Mouse (Mus musculus): ENCODE measurements around the gene Bach1. TPM values are rescaled to one million over a fixed set of nuclear protein-coding genes. Genes with fewer than 3 reads are reported as not detected.

The Bach1 gene
- polyA plus RNA-seq, 1 experiment from 2014 or later = 7.8 TPM

- Histone ChIP-seq H3K36me3 (ENCODE audit: control insufficient read depth, insufficient read depth, low read length) (no peaks in the 10 kb centered on the region), H3K4me2 (ENCODE audit: low read depth, low read length) (no peak overlapping the region), H3K9me3 (ENCODE audit: control insufficient read depth, low read length) (no peaks in the 10 kb centered on the region), H3K4me3 (ENCODE audit: low read length) (no peak overlapping the region), H3K27me3 (ENCODE audit: control insufficient read depth, insufficient read depth, low read depth, low read length) (no peaks in the 10 kb centered on the region), H3K27ac (ENCODE audit: low read length) (no peak overlapping the region), H3K9ac (ENCODE audit: low read length) (no peak overlapping the region), H3K4me1 (replicated peaks; ENCODE audit: control insufficient read depth, insufficient read depth, low read length) (no peaks in the 10 kb centered on the region)
- ATAC-seq (ENCODE audit: low read depth) = no peak
- WGBS = 68% methylated on average over 13 of the region's 13 CpGs
Measured at GRCm38 (mm10) chr16:87752482-87752881, 53.7 kb downstream of the Bach1 start.

- ATAC-seq (ENCODE audit: low read depth) = 0 out of 2 replicates have a peak, but pooled peaks have one; percentile 36
Measured at GRCm38 (mm10) chr16:87754858-87755257, 56.1 kb downstream of the Bach1 start.

GRCm38 (mm10) chr16:87755915-87756314, 57.2 kb downstream of the Bach1 start:
- ATAC-seq (ENCODE audit: low read depth) = no peak
- no peaks in the 10 kb centered on the region for H3K4me1 ChIP-seq (replicated peaks; ENCODE audit: control insufficient read depth, insufficient read depth, low read length)

More at GRCm38 (mm10) chr16:87754858-87755257, 56.1 kb downstream of the Bach1 start:
- H3K4me1 ChIP-seq (replicated peaks; ENCODE audit: control insufficient read depth, insufficient read depth, low read length) = no peaks in the 10 kb centered on the region
- H3K9me3 ChIP-seq (ENCODE audit: control insufficient read depth, low read length) = no peaks in the 10 kb centered on the region
- H3K27me3 ChIP-seq (ENCODE audit: control insufficient read depth, insufficient read depth, low read depth, low read length) = no peaks in the 10 kb centered on the region
- H3K4me2 ChIP-seq (ENCODE audit: low read depth, low read length) = no peak overlapping the region
- H3K36me3 ChIP-seq (ENCODE audit: control insufficient read depth, insufficient read depth, low read length) = no peaks in the 10 kb centered on the region
- H3K9ac ChIP-seq (ENCODE audit: low read length) = no peak overlapping the region
- WGBS = 53% methylated on average over 9 of the region's 9 CpGs
- no peak overlapping the region for H3K4me3 ChIP-seq (ENCODE audit: low read length)
- no peak overlapping the region for H3K27ac ChIP-seq (ENCODE audit: low read length)

GRCm38 (mm10) chr16:87758016-87758415, 59.3 kb downstream of the Bach1 start:
- H3K4me2 ChIP-seq (ENCODE audit: low read depth, low read length) = no peak overlapping the region
- H3K27ac ChIP-seq (ENCODE audit: low read length) = no peak overlapping the region
- no peak for ATAC-seq (ENCODE audit: low read depth)
- H3K27me3 ChIP-seq (ENCODE audit: control insufficient read depth, insufficient read depth, low read depth, low read length) = no peaks in the 10 kb centered on the region
- no peak overlapping the region for H3K9ac ChIP-seq (ENCODE audit: low read length)
- no peaks in the 10 kb centered on the region for H3K9me3 ChIP-seq (ENCODE audit: control insufficient read depth, low read length)
- H3K36me3 ChIP-seq (ENCODE audit: control insufficient read depth, insufficient read depth, low read length) = no peaks in the 10 kb centered on the region
- H3K4me3 ChIP-seq (ENCODE audit: low read length) = no peak overlapping the region
- no peaks in the 10 kb centered on the region for H3K4me1 ChIP-seq (replicated peaks; ENCODE audit: control insufficient read depth, insufficient read depth, low read length)
- WGBS = 90% methylated on average over 11 of the region's 11 CpGs

More at GRCm38 (mm10) chr16:87755915-87756314, 57.2 kb downstream of the Bach1 start:
- Histone ChIP-seq H3K4me2 (ENCODE audit: low read depth, low read length) (no peak overlapping the region), H3K4me3 (ENCODE audit: low read length) (no peak overlapping the region), H3K9ac (ENCODE audit: low read length) (no peak overlapping the region), H3K27ac (ENCODE audit: low read length) (no peak overlapping the region), H3K27me3 (ENCODE audit: control insufficient read depth, insufficient read depth, low read depth, low read length) (no peaks in the 10 kb centered on the region), H3K9me3 (ENCODE audit: control insufficient read depth, low read length) (no peaks in the 10 kb centered on the region), H3K36me3 (ENCODE audit: control insufficient read depth, insufficient read depth, low read length) (no peaks in the 10 kb centered on the region)
- 69% methylated on average over 3 of the region's 3 CpGs for WGBS

GRCm38 (mm10) chr16:87764668-87765109, 65.9 kb downstream of the Bach1 start:
- 87% methylated on average over 15 of the region's 15 CpGs for WGBS
- ATAC-seq (ENCODE audit: low read depth) = no peak
- H3K27ac ChIP-seq (ENCODE audit: low read length) = no peak overlapping the region
- H3K27me3 ChIP-seq (ENCODE audit: control insufficient read depth, insufficient read depth, low read depth, low read length) = no peaks in the 10 kb centered on the region
- H3K9ac ChIP-seq (ENCODE audit: low read length) = no peak overlapping the region
- H3K4me2 ChIP-seq (ENCODE audit: low read depth, low read length) = no peak overlapping the region
- no peaks in the 10 kb centered on the region for H3K9me3 ChIP-seq (ENCODE audit: control insufficient read depth, low read length)
- no peak overlapping the region for H3K4me3 ChIP-seq (ENCODE audit: low read length)
- H3K4me1 ChIP-seq (replicated peaks; ENCODE audit: control insufficient read depth, insufficient read depth, low read length) = no peaks in the 10 kb centered on the region
- H3K36me3 ChIP-seq (ENCODE audit: control insufficient read depth, insufficient read depth, low read length) = no peaks in the 10 kb centered on the region

- Histone ChIP-seq H3K9me3 (ENCODE audit: control insufficient read depth, low read length) (no peaks in the 10 kb centered on the region), H3K27me3 (ENCODE audit: control insufficient read depth, insufficient read depth, low read depth, low read length) (no peaks in the 10 kb centered on the region), H3K4me1 (replicated peaks; ENCODE audit: control insufficient read depth, insufficient read depth, low read length) (no peaks in the 10 kb centered on the region), H3K4me3 (ENCODE audit: low read length) (no peak overlapping the region), H3K4me2 (ENCODE audit: low read depth, low read length) (no peak overlapping the region), H3K27ac (ENCODE audit: low read length) (no peak overlapping the region), H3K9ac (ENCODE audit: low read length) (no peak overlapping the region), H3K36me3 (ENCODE audit: control insufficient read depth, insufficient read depth, low read length) (no peaks in the 10 kb centered on the region)
- no peak for ATAC-seq (ENCODE audit: low read depth)
- WGBS = 29% methylated on average over 8 of the region's 8 CpGs
Measured at GRCm38 (mm10) chr16:87765984-87766383, 67.2 kb downstream of the Bach1 start.

GRCm38 (mm10) chr16:87770576-87770975, 71.8 kb downstream of the Bach1 start:
- no peaks in the 10 kb centered on the region for H3K4me1 ChIP-seq (replicated peaks; ENCODE audit: control insufficient read depth, insufficient read depth, low read length)
- no peak overlapping the region for H3K4me2 ChIP-seq (ENCODE audit: low read depth, low read length)
- no peaks in the 10 kb centered on the region for H3K36me3 ChIP-seq (ENCODE audit: control insufficient read depth, insufficient read depth, low read length)
- no peak overlapping the region for H3K4me3 ChIP-seq (ENCODE audit: low read length)
- ATAC-seq (ENCODE audit: low read depth) = no peak
- 68% methylated on average over 2 of the region's 2 CpGs for WGBS
- no peak overlapping the region for H3K9ac ChIP-seq (ENCODE audit: low read length)
- no peaks in the 10 kb centered on the region for H3K9me3 ChIP-seq (ENCODE audit: control insufficient read depth, low read length)
- H3K27ac ChIP-seq (ENCODE audit: low read length) = no peak overlapping the region
- H3K27me3 ChIP-seq (ENCODE audit: control insufficient read depth, insufficient read depth, low read depth, low read length) = no peaks in the 10 kb centered on the region

- H3K4me1 ChIP-seq (replicated peaks; ENCODE audit: control insufficient read depth, insufficient read depth, low read length) = no peaks in the 10 kb centered on the region
- H3K36me3 ChIP-seq (ENCODE audit: control insufficient read depth, insufficient read depth, low read length) = no peaks in the 10 kb centered on the region
- no peak overlapping the region for H3K27ac ChIP-seq (ENCODE audit: low read length)
- no peak overlapping the region for H3K4me2 ChIP-seq (ENCODE audit: low read depth, low read length)
- H3K9ac ChIP-seq (ENCODE audit: low read length) = no peak overlapping the region
- H3K4me3 ChIP-seq (ENCODE audit: low read length) = no peak overlapping the region
- no peak for ATAC-seq (ENCODE audit: low read depth)
- H3K9me3 ChIP-seq (ENCODE audit: control insufficient read depth, low read length) = no peaks in the 10 kb centered on the region
- no peaks in the 10 kb centered on the region for H3K27me3 ChIP-seq (ENCODE audit: control insufficient read depth, insufficient read depth, low read depth, low read length)
- WGBS = 65% methylated on average over 4 of the region's 4 CpGs
Measured at GRCm38 (mm10) chr16:87771926-87772325, 73.2 kb downstream of the Bach1 start.

GRCm38 (mm10) chr16:87774398-87774797, 75.7 kb downstream of the Bach1 start:
- H3K9ac ChIP-seq (ENCODE audit: low read length) = no peak overlapping the region
- H3K27me3 ChIP-seq (ENCODE audit: control insufficient read depth, insufficient read depth, low read depth, low read length) = no peaks in the 10 kb centered on the region
- H3K27ac ChIP-seq (ENCODE audit: low read length) = no peak overlapping the region
- H3K4me3 ChIP-seq (ENCODE audit: low read length) = no peak overlapping the region
- H3K4me2 ChIP-seq (ENCODE audit: low read depth, low read length) = no peak overlapping the region
- WGBS = 52% methylated on average over 3 of the region's 3 CpGs
- no peaks in the 10 kb centered on the region for H3K9me3 ChIP-seq (ENCODE audit: control insufficient read depth, low read length)
- H3K4me1 ChIP-seq (replicated peaks; ENCODE audit: control insufficient read depth, insufficient read depth, low read length) = no peaks in the 10 kb centered on the region
- no peak for ATAC-seq (ENCODE audit: low read depth)
- no peaks in the 10 kb centered on the region for H3K36me3 ChIP-seq (ENCODE audit: control insufficient read depth, insufficient read depth, low read length)

GRCm38 (mm10) chr16:87777373-87777772, 78.6 kb downstream of the Bach1 start:
- Histone ChIP-seq H3K4me3 (ENCODE audit: low read length) (no peak overlapping the region), H3K4me2 (ENCODE audit: low read depth, low read length) (no peak overlapping the region), H3K4me1 (replicated peaks; ENCODE audit: control insufficient read depth, insufficient read depth, low read length) (no peaks in the 10 kb centered on the region), H3K27me3 (ENCODE audit: control insufficient read depth, insufficient read depth, low read depth, low read length) (no peaks in the 10 kb centered on the region), H3K27ac (ENCODE audit: low read length) (no peak overlapping the region), H3K9ac (ENCODE audit: low read length) (no peak overlapping the region), H3K9me3 (ENCODE audit: control insufficient read depth, low read length) (no peaks in the 10 kb centered on the region), H3K36me3 (ENCODE audit: control insufficient read depth, insufficient read depth, low read length) (no peaks in the 10 kb centered on the region)
- WGBS = 90% methylated on average over 4 of the region's 4 CpGs
- no peak for ATAC-seq (ENCODE audit: low read depth)
